Mouse (Mus musculus): Measurements from ENCODE around the gene Kat7.

The Kat7 gene

GRCm38 (mm10) chr11:95333805-95334204 lies 23.8 kb upstream of the Kat7 start:
- no peak for DNase-seq (ENCODE audit: low spot score in 2 of 2)

GRCm38 (mm10) chr11:95333209-95333608 lies 23.2 kb upstream of the Kat7 start:
- DNase-seq (ENCODE audit: low spot score in 2 of 2) = no peak

GRCm38 (mm10) chr11:95330662-95331061 lies 20.6 kb upstream of the Kat7 start:
- DNase-seq (ENCODE audit: low spot score in 2 of 2) = no peak

DNA sequence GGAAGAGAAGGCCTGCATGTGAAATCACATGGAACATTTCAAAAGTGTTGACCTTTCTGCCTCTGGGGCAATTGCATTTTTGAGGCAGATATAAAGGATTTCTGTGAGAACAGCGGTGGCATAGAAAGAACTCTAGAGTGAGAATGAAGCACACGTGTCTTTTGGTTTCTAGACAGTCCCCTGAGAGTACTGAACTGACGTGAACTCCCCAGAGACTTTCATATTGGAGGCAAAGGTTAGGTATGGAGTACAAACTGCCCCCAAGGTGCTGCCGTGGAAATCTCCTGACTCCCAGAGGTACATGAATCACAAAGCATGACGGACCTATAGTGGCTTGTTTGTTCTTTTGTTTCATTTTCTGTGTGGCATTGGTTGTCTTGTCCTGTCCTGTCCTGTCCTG lies 18.6 kb upstream of the Kat7 start:
- DNase-seq (ENCODE audit: low spot score in 2 of 2) = no peak

DNA sequence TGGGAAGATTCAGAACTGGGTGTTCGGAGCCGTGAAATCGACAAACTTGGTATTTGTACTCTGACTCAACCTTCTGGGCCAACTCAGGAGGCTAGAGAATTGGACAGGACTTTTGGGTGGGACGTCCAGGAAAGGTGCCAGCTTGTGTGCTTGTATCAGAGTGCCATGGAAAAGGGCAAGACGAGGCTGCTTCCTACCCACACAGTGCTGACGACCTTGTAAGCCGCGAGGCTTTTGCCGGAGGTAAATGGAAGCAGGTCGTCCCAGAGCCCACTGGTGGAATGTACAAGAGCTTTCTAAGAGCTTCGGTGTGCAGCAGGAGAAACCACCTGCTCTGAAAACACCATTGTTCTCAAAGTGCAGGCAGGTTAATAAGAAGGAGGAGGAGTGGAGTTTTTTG lies 16.2 kb upstream of the Kat7 start:
- no peak for DNase-seq (ENCODE audit: low spot score in 2 of 2)

DNA sequence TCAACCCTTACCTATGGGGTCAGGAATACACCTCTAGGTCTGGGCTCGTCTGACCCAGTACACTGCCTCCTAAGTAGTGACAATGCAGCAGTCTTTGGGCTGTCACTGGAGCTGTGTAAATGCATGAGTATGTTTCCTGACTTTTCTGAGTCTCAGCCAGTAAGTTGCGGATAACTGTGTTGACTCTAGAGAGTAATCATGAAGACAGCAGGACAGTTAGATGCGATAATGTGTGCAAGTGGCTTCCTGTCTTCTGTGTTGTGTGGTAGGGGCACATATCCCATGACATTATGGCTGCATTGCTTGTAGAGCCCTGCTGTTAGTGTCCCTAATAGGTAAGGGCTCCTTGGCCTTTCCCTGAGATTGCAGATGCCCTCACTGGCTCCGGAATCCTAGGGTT lies 15.8 kb upstream of the Kat7 start:
- no peak for DNase-seq (ENCODE audit: low spot score in 2 of 2)

DNA sequence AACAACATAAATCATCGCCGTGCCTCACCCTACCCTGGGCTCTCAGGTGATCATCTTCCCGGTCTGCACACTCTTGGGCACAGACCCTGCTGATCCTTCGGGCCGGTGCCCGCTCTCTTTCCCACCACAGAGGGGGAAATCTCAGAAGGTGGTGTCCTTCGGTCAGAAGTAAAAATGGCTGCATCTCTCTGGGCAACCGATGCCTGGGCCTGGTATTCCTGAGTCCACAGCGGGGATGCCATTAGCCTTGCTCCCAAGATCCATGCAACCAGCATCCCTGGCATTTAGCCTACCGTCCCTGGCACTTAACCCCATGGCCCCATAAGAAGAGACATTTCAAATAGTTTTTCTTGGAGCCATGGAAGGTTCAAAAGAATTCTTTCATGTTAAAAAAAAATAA lies 14.1 kb upstream of the Kat7 start:
- no peak for DNase-seq (ENCODE audit: low spot score in 2 of 2)

- no peak for DNase-seq (ENCODE audit: low spot score in 2 of 2)
These were observed 10.0 kb upstream of the Kat7 start for GRCm38 (mm10) chr11:95320010-95320409.

DNA sequence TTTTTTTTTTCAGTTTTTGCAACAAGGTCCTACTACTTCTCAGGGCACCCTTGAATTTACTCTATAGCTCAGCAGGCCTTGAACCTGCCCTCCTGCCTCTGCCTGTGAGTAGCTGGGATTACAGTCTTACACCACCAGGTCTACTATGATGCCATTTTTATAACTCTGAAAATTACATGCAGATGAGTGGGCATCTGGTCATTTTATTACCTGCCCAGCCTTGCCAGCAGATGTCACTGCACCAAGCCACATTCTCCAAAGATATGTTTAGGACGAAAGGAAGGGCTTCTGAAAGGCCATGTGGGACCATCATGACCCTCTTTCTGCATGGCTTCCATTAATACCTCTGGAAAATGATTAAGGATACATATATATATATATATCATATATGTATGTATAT lies 9.5 kb upstream of the Kat7 start:
- DNase-seq (ENCODE audit: low spot score in 2 of 2) = no peak

- no peak for DNase-seq (ENCODE audit: low spot score in 2 of 2)
These were observed 8.1 kb upstream of the Kat7 start for GRCm38 (mm10) chr11:95318116-95318515.

DNA sequence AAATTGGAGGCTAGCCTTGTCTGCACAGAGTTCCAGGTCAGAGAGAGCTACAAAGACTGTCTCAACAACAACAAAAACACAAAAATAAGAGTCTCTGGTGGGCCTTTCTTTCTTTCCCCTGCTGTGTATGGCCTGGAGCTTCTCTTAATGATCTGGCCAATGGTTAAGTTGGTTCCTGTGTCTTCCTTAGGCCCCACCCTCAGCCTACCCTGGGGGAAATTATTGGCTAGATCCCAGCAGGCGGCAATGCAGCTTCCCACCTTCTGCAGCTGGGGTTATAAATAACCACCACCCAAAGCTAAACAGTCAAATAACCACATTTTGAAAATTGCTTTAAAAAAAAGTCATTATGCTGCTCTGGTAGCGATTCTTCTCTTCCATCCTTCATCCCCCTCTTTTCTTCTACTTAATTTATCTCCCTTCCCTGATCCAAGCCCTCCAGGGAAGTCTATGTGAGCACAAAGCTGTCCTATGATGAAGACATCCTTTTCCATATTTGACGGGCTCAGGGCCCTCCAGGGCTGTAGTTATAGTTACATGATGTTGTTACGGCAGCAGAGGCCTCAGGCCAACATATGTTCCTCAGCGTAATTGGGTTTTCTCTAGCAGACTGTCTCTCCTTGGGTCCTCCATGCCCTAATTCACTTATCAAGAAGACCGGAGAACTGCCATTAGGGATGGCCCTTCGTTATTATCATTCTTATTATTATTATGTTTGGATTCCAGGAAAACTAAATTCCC lies 5.3 kb upstream of the Kat7 start:
- no peak for DNase-seq (ENCODE audit: low spot score in 2 of 2)

- no peak for DNase-seq (ENCODE audit: low spot score in 2 of 2)
These were observed 1.4 kb upstream of the Kat7 start for GRCm38 (mm10) chr11:95311425-95311807.

- DNase-seq (ENCODE audit: low spot score in 2 of 2) = peak in 1 of 2 experiments; percentile 44
These were observed 790 bp upstream of the Kat7 start for GRCm38 (mm10) chr11:95310648-95311424.

DNA sequence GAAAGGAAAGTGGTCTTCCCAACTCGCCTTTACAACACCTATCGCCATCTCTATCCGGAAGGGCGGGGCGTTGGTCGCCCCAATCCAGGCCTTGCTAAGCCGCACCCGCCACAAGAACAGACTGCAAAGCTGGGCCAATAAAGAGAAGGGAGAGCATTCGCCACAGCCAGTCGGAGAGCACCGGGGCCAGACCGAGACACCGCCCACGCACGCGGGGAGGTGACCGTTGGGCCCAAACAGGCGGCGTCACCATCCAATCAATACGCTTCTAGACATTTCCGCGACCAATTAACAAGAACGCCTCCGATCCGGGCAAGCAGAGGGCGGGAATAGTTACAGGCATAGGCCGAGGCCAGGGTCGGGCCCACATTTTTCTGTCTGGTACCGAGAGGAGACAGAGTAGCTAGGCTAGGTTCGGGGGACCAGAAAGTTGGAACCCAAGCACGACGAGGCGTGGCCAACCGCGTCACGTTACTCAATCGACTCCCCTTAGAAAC lies 488 bp downstream of the Kat7 start:
- DNase-seq (ENCODE audit: low spot score in 2 of 2) = peak; percentile 99 to 100

GRCm38 (mm10) chr11:95307526-95307925 lies 2.5 kb downstream of the Kat7 start:
- no peak for DNase-seq (ENCODE audit: low spot score in 2 of 2)

DNA sequence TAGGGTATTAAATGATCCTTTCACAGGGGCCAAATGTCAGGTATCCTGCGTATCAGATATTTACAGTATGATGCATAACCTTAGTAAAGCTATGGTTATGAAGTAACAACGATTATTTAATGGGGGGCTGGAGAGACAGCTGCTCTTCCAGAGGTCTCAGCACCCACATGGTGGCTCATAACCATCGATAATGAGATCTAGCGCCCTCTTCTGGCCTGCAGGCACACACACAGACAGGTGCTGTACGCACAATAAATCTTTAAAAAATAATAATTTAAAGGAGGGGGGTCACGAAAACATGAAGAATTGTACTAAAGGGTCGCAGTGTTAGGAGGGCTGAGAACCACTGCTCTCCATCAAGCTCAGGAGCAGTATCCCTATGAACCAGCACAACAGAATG lies 4.4 kb downstream of the Kat7 start:
- no peak for DNase-seq (ENCODE audit: low spot score in 2 of 2)

- no peak for DNase-seq (ENCODE audit: low spot score in 2 of 2)
These were observed 8.3 kb downstream of the Kat7 start for GRCm38 (mm10) chr11:95301772-95302171.

GRCm38 (mm10) chr11:95299886-95300285 lies 10.2 kb downstream of the Kat7 start:
- no peak for DNase-seq (ENCODE audit: low spot score in 2 of 2)

DNA sequence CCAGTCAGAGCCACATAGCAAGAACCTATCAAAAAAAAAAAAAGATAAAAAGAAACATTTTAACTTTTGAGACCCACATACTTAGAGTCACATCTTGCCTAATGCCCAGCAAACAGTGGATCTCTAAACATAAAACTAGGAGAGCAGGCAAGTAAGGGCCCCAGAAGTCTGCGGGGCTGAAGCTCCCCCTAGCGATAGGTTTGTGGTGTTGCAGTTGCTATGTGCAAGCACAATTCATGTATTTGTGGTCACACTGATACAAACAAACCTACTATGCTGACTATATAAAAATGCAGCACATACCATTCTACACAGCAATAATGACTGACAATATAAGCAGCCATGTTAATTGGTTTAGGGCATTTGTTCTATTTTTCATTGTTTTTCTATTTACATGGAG lies 11.9 kb downstream of the Kat7 start:
- no peak for DNase-seq (ENCODE audit: low spot score in 2 of 2)

GRCm38 (mm10) chr11:95295736-95296135 lies 14.3 kb downstream of the Kat7 start:
- DNase-seq (ENCODE audit: low spot score in 2 of 2) = no peak

GRCm38 (mm10) chr11:95293017-95293624 lies 16.9 kb downstream of the Kat7 start:
- DNase-seq (ENCODE audit: low spot score in 2 of 2) = no peak

DNA sequence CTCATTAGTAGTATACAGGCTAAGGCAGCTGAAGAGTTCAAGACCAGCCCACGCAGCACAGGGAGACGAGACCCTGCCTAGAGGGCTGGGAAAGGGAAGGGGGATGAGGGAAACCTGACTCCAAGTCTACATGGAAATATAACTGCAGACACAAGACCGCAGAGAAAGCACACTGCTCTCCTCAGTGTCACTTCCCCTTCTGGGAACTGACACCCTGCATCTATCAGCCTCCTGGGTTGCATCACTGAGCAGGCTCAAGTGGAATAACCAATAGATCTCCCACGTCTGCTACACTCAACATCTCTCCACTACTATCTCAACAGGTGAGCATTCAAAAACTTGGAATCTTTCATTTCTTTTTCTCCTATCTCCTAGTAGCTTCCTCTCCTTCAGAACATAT lies 18.0 kb downstream of the Kat7 start:
- DNase-seq (ENCODE audit: low spot score in 2 of 2) = no peak

DNA sequence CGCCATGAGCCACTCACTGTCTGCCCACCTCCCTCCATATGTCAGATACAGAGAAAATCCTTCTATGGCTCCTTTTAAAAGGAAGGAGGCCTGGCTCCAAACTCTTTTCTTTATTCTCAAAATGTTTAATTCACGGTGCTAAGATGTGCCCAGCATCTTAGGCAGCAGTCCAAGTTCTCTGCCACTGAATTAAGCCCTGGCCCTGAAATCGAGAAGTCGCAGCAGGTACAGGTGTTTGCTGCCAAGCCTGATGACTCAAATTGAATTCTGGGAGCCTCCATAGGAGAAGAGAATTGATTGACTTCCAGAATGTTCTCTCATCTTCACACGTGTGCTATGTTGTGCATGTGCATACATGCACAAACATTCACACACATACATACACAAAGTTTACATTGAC lies 27.7 kb downstream of the Kat7 start:
- no peak for DNase-seq (ENCODE audit: low spot score in 2 of 2)
